Mouse (Mus musculus): ENCODE data around the gene Bcl2l15.

The Bcl2l15 gene

DNA sequence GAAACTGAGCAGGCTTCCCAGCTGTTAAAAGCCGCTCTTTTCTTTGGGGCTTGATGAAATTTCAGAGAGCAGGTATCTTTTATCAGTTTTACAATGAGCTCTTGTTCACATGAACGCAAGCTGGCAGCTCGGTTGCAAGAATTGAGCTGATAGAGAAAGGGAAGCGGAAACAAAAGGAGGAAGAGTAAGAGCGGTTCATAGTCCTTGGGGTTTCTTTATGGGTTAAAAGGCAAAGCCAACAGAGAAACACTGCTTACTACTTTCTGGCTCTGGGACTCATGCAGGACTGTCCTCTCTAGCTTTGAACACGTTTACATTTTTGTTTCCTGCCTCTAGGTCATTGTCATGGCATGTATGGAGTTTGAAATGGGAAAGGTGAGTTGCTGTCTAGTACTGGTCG is 41.9 kb downstream of the Bcl2l15 start:
- DNase-seq, result no peak

DNA sequence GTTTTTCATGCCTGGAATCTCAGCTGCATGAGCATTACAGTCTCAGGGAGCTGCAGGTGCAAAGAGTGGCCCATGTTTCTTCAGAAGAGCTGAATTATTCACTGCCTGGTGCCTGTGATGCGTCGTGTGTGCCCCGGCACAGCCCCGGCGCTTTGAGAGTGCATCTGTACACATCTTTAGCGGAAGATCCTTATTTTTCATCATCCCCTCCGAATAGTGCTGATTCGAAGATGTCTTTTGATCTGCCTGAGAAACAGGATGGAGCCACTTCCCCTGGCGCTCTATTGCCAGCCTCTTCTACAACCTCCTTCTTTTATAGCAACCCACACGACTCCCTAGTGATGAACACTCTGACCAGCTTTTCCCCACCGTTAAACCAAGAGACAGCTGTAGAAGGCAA is 53.5 kb downstream of the Bcl2l15 start:
- DNase-seq, result no peak

DNA sequence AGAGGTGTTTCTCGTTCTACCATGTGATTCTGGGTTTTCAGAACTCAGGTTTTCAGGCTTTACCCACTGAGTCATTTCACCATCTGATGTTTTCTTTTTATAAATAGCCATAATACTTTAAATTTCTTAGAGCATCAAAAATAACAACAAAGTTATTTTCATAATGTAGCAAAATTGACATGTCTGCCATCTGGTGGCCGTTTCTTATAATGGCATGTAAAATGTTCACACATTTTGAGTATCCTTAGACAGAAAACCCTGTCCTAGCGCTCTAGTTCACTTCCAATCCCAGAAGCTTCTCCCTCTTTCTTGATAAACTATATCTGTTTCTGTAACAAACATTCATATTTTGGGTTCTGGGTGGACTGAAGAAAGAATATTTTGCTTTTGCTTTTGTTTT is 55.2 kb downstream of the Bcl2l15 start:
- no peak for DNase-seq

DNA sequence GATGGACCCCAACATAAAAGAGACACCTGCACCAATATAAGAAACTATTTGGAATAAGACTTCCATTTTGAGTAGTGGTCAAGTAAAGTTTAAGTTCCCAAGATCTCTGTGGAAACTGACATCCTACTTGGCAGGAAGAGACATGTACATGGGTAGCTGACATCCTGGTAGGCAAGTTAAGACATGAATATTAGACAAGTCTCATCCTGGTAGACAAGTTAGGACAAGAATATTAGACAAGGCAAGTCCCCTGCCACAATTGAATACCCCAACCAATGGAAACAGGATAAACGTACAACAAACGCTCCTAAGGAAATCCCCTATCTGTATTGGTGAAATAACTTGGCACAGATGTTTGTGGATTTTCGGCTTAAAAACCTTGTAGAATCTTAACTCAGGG is 61.0 kb downstream of the Bcl2l15 start:
- no peak for DNase-seq

All from kidney, adult 11 months (tissue).